Mouse (Mus musculus) gastrocnemius, postnatal 25 days (tissue): Measurements from ENCODE around the gene Olfr1471. TPM values are rescaled to one million over a fixed set of nuclear protein-coding genes. Genes with fewer than 3 reads are reported as not detected.
"Not testable (repeated sequence)": the region's sequence is repeated elsewhere in the genome, so short reads cannot be mapped to it uniquely, and the experiment has no call there.

Experiments used
- DNase-seq: peaks from one replicate; pipeline ENCODE4 v3.0.0; 2022
- long read RNA-seq, 2 experiments: library from polyadenylated mRNA; stranded (forward); transcript quantifications; one replicate each; pipeline ENCODE4 v2.0.0; 2021
- total RNA-seq, 2 experiments: library from RNA; stranded (reverse); gene quantifications; 1 replicate in 1 of 2; 2 replicates in 1 of 2; pipeline ENCODE4 v1.2.3; 2021

The Olfr1471 gene
- not detected for total RNA-seq
- long read RNA-seq, experiment 1 = 0 reads
- long read RNA-seq, experiment 2 = 0 reads

DNA sequence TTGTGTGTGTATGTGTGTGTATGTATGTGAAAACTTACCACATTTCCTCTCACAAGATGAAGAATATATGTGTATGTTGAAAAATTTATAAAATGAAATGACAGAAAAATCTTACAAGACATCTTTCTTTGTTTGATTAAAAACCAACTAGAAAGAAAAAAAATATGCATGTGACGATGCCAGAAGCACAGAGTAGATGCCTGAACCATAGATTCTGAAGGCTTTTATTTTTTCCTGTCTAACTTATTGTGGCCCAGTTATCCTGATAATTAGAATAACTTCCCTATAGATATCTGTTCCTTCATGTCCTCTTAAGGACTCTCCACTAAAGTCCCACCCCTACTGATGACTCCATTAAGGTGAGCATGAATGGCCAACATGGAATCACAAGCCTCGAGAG lies at the start of gene Olfr1471:
Gene Olfr1471 (plus strand): TSS at position 301 of the 400 bp plus-strand sequence.
- not testable (repeated sequence) for DNase-seq

DNA sequence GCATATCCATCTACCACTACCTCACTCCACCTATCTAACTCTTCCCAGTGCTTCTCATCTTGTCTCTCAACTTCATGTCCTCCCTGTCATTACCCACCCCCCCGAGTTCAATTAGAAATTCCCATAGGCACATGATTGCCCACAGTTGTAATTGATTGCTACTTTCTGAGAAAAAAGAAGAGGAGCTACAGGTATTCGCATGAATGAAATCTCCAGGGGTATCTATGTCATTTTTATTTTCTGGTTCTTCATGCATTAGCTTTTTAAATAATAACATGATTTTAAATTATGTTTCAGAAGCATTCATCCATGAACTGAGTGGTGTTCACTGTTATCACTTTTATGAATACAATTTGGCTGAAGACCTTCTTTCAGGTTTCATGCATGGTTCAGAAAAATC lies 35.7 kb upstream of the Olfr1471 start, which contains the start of gene Olfr1469:
Gene Olfr1469 (plus strand): TSS at position 301 of the 400 bp plus-strand sequence.
- no peak for DNase-seq

DNA sequence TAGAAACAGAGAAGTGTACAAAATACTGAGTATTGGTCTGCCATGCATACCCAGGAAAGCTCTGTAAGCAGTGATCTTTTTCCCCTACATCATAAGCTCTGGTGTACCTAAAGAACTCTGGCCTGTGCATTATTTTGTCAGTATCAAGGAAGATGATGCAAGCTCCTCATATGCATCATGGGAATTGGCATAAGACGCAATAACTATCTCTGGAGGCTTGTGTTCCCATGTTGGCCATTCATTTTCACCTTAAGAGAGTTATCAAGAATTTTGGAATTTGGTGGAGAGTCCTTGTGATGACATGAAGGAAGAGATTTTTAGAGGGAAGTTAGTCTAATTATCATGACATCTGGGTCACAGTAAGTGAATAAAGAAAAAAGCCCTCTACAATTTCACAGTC lies 12.8 kb downstream of the Olfr1471 start, which contains the start of gene Olfr1472:
Gene Olfr1472 (minus strand): TSS at position 101 of the 400 bp plus-strand sequence.
- no peak for DNase-seq

DNA sequence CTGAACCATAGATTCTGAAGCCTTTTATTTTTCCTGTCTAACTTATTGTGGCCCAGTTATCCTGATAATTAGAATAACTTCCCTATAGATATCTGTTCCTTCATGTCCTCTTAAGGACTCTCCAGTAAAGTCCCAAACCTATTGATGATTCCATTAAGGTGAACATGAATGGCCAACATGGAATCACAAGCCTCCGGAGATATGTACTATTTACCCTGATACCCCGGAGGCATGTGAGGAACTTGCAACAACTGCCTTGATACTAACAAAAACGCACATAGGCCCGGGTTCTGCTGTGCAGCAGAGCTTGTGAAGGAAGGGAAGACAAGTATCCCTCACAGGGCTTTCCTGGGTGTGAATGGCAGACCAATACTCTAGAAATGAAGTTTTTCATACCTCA lies 26.1 kb downstream of the Olfr1471 start, which contains the start of gene Olfr1474:
Gene Olfr1474 (plus strand): TSS at position 301 of the 400 bp plus-strand sequence.
- DNase-seq = not testable (repeated sequence)

DNA sequence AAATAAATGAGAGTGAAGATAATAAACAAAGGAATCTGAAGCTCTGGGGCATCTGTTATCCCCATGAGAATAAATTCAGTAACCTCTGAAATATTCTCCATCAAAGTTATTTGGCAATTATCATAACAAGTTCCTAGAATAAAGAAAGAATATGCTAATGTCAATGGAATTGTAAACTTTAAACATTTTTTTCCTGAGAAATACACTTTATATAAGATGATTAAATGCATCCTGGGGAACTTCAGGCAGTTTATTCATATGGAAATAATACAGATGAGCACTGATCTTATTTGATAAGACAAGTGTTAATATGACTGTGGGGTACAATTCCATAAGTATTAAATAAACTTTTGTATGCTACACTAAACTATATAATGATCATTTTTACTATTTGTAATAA lies 36.9 kb downstream of the Olfr1471 start, which contains the start of gene Olfr1475:
Gene Olfr1475 (minus strand): TSS at position 101 of the 400 bp plus-strand sequence.
- no peak for DNase-seq

DNA sequence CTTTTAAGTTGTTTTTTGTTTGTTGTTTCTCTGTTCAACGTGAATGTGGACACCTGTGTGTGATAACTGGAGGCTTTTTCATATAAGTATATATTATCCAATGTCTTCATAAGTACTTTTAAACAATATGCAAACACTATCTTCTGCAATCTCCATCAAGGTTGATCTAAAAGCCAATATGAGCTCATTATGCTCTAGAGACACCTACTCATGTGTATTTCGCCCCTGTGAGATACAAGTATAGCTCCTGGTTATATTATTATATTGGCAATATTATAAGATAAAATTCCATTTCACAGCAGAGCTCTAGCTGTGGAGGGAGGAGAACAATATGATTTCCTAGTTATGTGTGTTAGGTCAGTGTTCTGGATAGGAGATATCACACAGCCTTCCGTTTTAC lies 57.0 kb downstream of the Olfr1471 start, which contains the start of gene Olfr1477:
Gene Olfr1477 (plus strand): TSS at position 301 of the 400 bp plus-strand sequence.
- DNase-seq = no peak

Other genes starting within 250 kb of the Olfr1471 start
- gene Olfr1463, start 212.1 kb upstream of the Olfr1471 start, total RNA-seq = not detected
- not detected for gene Olfr1465, start 127.9 kb upstream of the Olfr1471 start, total RNA-seq
- not detected for gene Olfr1466, start 104.5 kb upstream of the Olfr1471 start, total RNA-seq
- not detected for gene Olfr1467, start 81.2 kb upstream of the Olfr1471 start, total RNA-seq
- gene Olfr1469, start 35.6 kb upstream of the Olfr1471 start, total RNA-seq = not detected
- not detected for gene Olfr1472, start 12.7 kb downstream of the Olfr1471 start, total RNA-seq
- not detected for gene Olfr1474, start 26.2 kb downstream of the Olfr1471 start, total RNA-seq
- not detected for gene Olfr1475, start 36.8 kb downstream of the Olfr1471 start, total RNA-seq
- not detected for gene Olfr1477, start 57.1 kb downstream of the Olfr1471 start, total RNA-seq
- not detected for gene Olfr1480, start 84.5 kb downstream of the Olfr1471 start, total RNA-seq
- gene Olfr1484, start 140.1 kb downstream of the Olfr1471 start, total RNA-seq = not detected
- not detected for gene Olfr1487, start 174.0 kb downstream of the Olfr1471 start, total RNA-seq
- gene Olfr1489, start 188.2 kb downstream of the Olfr1471 start, total RNA-seq = not detected
- not detected for gene Olfr1490, start 207.7 kb downstream of the Olfr1471 start, total RNA-seq